Mouse (Mus musculus) midbrain, embryonic 13.5 days (tissue): Measurements from ENCODE around the gene Map1b. TPM values are rescaled to one million over a fixed set of nuclear protein-coding genes. Genes with fewer than 3 reads are reported as not detected.

ENCODE experiments used
- ATAC-seq: fragments of 200-750 bp; cut with Nextera tagmentation; 2 replicates; pipeline ENCODE4 v1.8.0; 2017; ENCODE audit warnings: mild to moderate bottlenecking, moderate TSS enrichment, moderate library complexity
- H3K27ac ChIP-seq: fragments of 300-500 bp; sonication (generic); 2 replicates; pipeline ENCODE4 v1.5.1; 2015; ENCODE audit warnings: inconsistent platforms, mild to moderate bottlenecking, moderate library complexity
- H3K27me3 ChIP-seq: fragments of 300-500 bp; sonication (generic); 2 replicates; pipeline ENCODE4 v1.6.1; 2015; ENCODE audit warnings: mild to moderate bottlenecking, inconsistent platforms
- H3K36me3 ChIP-seq: fragments of 300-500 bp; sonication (generic); 2 replicates; pipeline ENCODE4 v1.6.1; 2015; ENCODE audit warnings: mild to moderate bottlenecking, inconsistent platforms
- H3K4me1 ChIP-seq: fragments of 300-500 bp; sonication (generic); replicated peaks from 2 replicates; pipeline ENCODE4 v1.6.1; 2015; ENCODE audit warnings: inconsistent platforms
- H3K4me2 ChIP-seq: fragments of 300-500 bp; sonication (generic); replicated peaks from 2 replicates; pipeline ENCODE4 v1.6.1; 2015; ENCODE audit warnings: moderate library complexity, mild to moderate bottlenecking, inconsistent platforms
- H3K4me3 ChIP-seq: fragments of 300-500 bp; sonication (generic); replicated peaks from 2 replicates; pipeline ENCODE4 v1.5.1; 2015; ENCODE audit warnings: mild to moderate bottlenecking, inconsistent platforms
- H3K9ac ChIP-seq: fragments of 300-500 bp; sonication (generic); replicated peaks from 2 replicates; pipeline ENCODE4 v1.6.1; 2015; ENCODE audit warnings: mild to moderate bottlenecking, inconsistent platforms
- H3K9me3 ChIP-seq: fragments of 300-500 bp; sonication (generic); 2 replicates; pipeline ENCODE4 v1.6.1; 2016; ENCODE audit warnings: mild to moderate bottlenecking, inconsistent platforms
- WGBS: fragments of 180-500 bp; shearing (Covaris S2); methylation state at CpG from one replicate; pipeline ENCODE4 v1.1.7; 2015; 5-methylcytosine and 5-hydroxymethylcytosine counted together
- polyA plus RNA-seq: library from polyadenylated mRNA; unstranded; fragments of >200 nt; fragmentation: Nextera tagmentation; extraction: Ambion mirVana; gene quantifications from 2 replicates; pipeline ENCODE4 v1.2.1, GENCODE M21; 2015

Gene Map1b
- polyA plus RNA-seq, 1 experiment from 2014 or later = 2,051 TPM

- H3K27ac ChIP-seq = no peak overlapping the region
- ATAC-seq = no peak
- no peaks in the 10 kb centered on the region for H3K9me3 ChIP-seq
- H3K4me3 ChIP-seq = no peak overlapping the region
- H3K27me3 ChIP-seq = no peaks in the 10 kb centered on the region
- no peak overlapping the region for H3K4me2 ChIP-seq
- no peak overlapping the region for H3K9ac ChIP-seq
- peaks cover 15% of the 10 kb centered on the region for H3K4me1 ChIP-seq
- 0 out of 2 replicates have a peak, but pooled peaks cover 2% of the 10 kb centered on the region for H3K36me3 ChIP-seq
- 93% methylated on average over 5 of the region's 5 CpGs for WGBS
These were observed 1.5 kb upstream of the Map1b start for GRCm38 (mm10) chr13:99517836-99518235.

GRCm38 (mm10) chr13:99515736-99516447, 448 bp downstream of the Map1b start:
- no peaks in the 10 kb centered on the region for H3K27me3 ChIP-seq
- ATAC-seq = peak; percentile 29; the same call in 1 of the 2 replicates
- H3K4me3 ChIP-seq = peak overlapping the region; percentile 98
- H3K9me3 ChIP-seq = no peaks in the 10 kb centered on the region
- under 1% methylated on average over 44 of the region's 44 CpGs for WGBS
- peak overlapping the region; percentile 99 for H3K27ac ChIP-seq
- H3K36me3 ChIP-seq = 0 out of 2 replicates have a peak, but pooled peaks cover 2% of the 10 kb centered on the region
- H3K9ac ChIP-seq = peak overlapping the region; percentile 99
- peak overlapping the region; percentile 89 for H3K4me2 ChIP-seq
- peaks cover 34% of the 10 kb centered on the region for H3K4me1 ChIP-seq

DNA sequence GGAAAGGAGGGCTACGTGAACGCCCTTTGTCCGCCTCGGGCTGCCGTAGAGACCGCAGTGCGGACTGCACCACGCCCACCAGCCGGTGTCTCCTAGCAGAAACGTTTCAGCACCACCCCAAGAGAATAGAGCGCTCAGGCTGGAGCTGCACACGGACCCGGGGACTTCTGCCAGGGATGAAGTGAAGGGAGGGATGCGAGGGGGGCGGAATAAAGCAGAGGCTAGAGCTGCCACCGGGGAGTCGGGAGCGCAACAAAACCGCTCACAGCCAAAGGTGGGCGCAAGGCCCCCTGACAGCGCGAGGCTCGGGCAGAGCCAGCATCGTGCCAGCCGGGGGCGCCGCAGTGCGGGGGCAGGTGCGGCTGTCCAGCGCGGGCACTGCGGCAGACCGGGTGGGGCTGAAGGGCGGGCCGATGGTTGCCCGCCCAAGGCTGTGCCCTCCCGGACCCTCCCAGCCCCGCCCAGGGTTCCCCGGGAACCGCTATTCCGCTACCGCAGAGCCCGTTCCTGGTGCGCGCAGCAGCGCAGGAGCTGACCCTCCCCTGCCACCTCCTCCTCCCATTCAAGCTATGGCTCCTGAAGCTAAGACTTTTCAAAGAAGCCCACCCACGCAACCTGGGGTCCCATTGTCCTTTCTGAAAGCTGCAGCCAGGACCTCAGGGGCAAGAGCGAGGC, 1.3 kb downstream of the Map1b start:
- 0% methylated on average over 27 of the region's 48 CpGs for WGBS
- Histone ChIP-seq H3K4me3 (peak overlapping the region; percentile 98), H3K27ac (peak overlapping the region; percentile 99), H3K27me3 (no peaks in the 10 kb centered on the region), H3K9me3 (no peaks in the 10 kb centered on the region), H3K4me2 (peak overlapping the region; percentile 89), H3K9ac (peak overlapping the region; percentile 99), H3K4me1 (peaks cover 40% of the 10 kb centered on the region), H3K36me3 (0 out of 2 replicates have a peak, but pooled peaks cover under 1% of the 10 kb centered on the region)
- peak; percentile 79 for ATAC-seq

DNA sequence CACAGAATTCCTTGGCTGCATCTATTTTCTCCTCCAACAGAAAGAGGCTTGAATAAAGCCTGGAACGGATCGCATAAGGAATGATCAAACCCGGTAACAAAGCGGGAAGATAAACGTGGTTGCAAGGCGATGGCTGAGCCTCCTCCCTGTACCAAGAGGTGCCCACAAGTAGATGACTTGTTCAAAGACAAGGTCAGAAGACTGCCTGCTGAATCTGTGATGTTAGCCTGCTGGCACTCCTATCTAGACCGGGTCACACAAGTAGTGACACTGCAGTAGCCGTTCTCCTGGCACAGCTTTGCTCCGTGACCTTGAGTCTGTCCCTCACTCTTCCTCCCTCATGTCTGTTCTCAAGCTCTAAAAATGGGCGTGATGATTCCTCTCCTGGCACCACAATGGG, 2.4 kb downstream of the Map1b start:
- 3% methylated on average over 10 of the region's 10 CpGs for WGBS
- H3K4me2 ChIP-seq = peak overlapping the region; percentile 89
- peak overlapping the region; percentile 98 for H3K4me3 ChIP-seq
- no peaks in the 10 kb centered on the region for H3K27me3 ChIP-seq
- H3K27ac ChIP-seq = peak overlapping the region; percentile 99
- ATAC-seq = no peak
- peaks cover 2% of the 10 kb centered on the region; the same call in 1 of the 2 replicates for H3K36me3 ChIP-seq
- no peaks in the 10 kb centered on the region for H3K9me3 ChIP-seq
- H3K9ac ChIP-seq = peak overlapping the region; percentile 99
- peaks cover 49% of the 10 kb centered on the region for H3K4me1 ChIP-seq

DNA sequence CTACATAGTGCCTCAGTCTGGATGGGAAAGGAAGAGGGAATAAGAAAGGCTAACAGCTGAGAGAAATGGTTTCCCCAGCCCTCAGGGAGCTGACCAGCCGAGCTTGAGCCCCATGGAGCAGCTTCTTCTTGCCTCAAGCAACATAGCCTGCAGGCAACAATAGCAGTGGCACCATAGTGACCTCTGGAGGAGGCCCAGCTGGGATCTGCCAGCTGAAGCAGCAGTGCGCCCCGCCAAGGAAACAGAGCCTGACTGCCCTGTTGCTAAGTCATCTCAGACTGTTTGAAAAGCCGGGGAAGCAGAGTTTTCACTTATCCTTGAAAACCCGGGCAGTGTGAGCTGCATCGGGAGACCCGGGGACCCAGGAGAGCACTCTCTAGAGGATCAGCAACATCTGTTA, 3.2 kb downstream of the Map1b start:
- peaks cover 11% of the 10 kb centered on the region for H3K36me3 ChIP-seq
- H3K9ac ChIP-seq = peak overlapping the region; percentile 99
- H3K4me2 ChIP-seq = peak overlapping the region; percentile 89
- H3K27ac ChIP-seq = peak overlapping the region; percentile 99
- H3K27me3 ChIP-seq = no peaks in the 10 kb centered on the region
- peaks cover 56% of the 10 kb centered on the region for H3K4me1 ChIP-seq
- no peaks in the 10 kb centered on the region for H3K9me3 ChIP-seq
- peak overlapping the region; percentile 98 for H3K4me3 ChIP-seq
- WGBS = 0% methylated on average over 7 of the region's 7 CpGs
- ATAC-seq = no peak

- H3K27ac ChIP-seq = no peak overlapping the region
These were observed 6.4 kb downstream of the Map1b start for GRCm38 (mm10) chr13:99509896-99510295.

GRCm38 (mm10) chr13:99506580-99506962, 9.8 kb downstream of the Map1b start:
- Histone ChIP-seq H3K9me3 (no peaks in the 10 kb centered on the region), H3K4me3 (no peak overlapping the region), H3K27ac (no peak overlapping the region), H3K4me2 (no peak overlapping the region), H3K36me3 (peaks cover 61% of the 10 kb centered on the region), H3K4me1 (peaks cover 79% of the 10 kb centered on the region), H3K27me3 (no peaks in the 10 kb centered on the region), H3K9ac (no peak overlapping the region)
- ATAC-seq = no peak
- WGBS = 77% methylated on average over 2 of the region's 2 CpGs

More at GRCm38 (mm10) chr13:99509896-99510295, 6.4 kb downstream of the Map1b start:
- Histone ChIP-seq H3K9me3 (no peaks in the 10 kb centered on the region), H3K9ac (no peak overlapping the region), H3K27me3 (no peaks in the 10 kb centered on the region), H3K4me3 (no peak overlapping the region), H3K4me2 (peak overlapping the region; percentile 21), H3K4me1 (peaks cover 62% of the 10 kb centered on the region), H3K36me3 (peaks cover 43% of the 10 kb centered on the region)
- no peak for ATAC-seq
- WGBS = 26% methylated on average over 4 of the region's 4 CpGs

DNA sequence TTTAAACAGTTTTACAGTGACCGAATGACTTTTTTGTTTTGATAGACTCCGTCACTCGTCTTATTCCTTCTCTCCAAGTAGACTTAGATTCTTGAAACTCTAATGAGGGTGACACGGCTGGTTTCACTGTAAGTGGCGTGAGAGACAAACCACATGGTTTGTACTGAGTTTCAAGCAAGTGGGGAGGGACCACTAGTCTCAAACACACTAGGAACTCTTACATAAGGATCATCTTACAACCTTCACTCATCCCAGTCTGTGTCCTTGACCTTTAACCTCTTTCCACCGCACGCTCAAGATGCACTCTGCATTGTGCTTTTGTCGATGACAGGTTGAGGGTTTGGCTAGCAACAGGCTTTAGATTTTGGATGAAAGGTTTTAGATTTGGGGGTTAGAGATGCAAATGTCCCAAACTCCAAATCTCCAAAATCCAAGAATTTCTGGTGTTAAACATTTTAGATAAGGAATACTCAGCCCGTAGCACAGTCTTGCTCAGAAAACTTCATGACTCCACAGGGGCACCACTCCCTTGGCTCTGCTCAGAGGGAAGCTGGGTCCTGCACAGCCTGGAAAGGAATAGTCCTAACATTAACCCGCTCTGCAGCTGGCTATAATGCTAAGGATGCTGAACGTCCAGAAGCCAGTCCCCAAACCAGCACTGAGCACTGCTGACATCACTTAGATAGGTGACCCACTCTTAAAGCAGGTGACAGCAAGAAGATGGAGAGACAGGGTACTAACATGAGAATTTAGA, 10.3 kb downstream of the Map1b start:
- no peak for ATAC-seq
- Histone ChIP-seq H3K36me3 (peaks cover 61% of the 10 kb centered on the region), H3K27me3 (no peaks in the 10 kb centered on the region), H3K9ac (no peak overlapping the region), H3K4me3 (no peak overlapping the region), H3K27ac (no peak overlapping the region), H3K4me2 (no peak overlapping the region), H3K4me1 (peaks cover 79% of the 10 kb centered on the region), H3K9me3 (no peaks in the 10 kb centered on the region)
- WGBS = 80% methylated on average over 11 of the region's 11 CpGs

GRCm38 (mm10) chr13:99503370-99503979, 12.9 kb downstream of the Map1b start:
- Histone ChIP-seq H3K27me3 (no peaks in the 10 kb centered on the region), H3K9ac (peak overlapping the region; percentile 50; the same call in 1 of the 2 replicates), H3K27ac (peak overlapping the region; percentile 61; the same call in 1 of the 2 replicates), H3K9me3 (no peaks in the 10 kb centered on the region), H3K4me3 (no peak overlapping the region), H3K4me1 (peaks cover 78% of the 10 kb centered on the region), H3K36me3 (peaks cover 60% of the 10 kb centered on the region), H3K4me2 (no peak overlapping the region)
- no peak for ATAC-seq
- WGBS = 89% methylated on average over 14 of the region's 14 CpGs

DNA sequence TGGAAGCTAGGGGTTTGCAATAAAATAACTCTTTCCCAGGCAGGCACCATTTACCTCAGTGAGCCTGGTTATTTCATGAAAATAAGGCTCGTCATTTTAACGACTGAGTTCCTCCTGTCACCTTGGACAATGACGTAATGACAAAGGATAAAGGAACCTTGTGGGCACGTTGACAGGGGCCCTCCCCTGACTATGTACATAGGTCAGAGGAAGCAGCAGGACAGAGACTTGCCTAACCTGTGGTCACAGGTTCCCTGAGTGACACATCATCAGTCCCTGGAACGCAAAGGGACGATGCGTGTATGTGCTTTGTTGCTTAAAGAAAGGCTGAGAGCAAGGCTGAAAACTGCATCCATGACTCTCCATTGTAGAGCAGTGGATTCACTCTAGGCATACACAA, 13.4 kb downstream of the Map1b start:
- WGBS = 57% methylated on average over 7 of the region's 7 CpGs
- Histone ChIP-seq H3K27ac (peak overlapping the region; percentile 61), H3K36me3 (peaks cover 57% of the 10 kb centered on the region), H3K4me1 (peaks cover 78% of the 10 kb centered on the region), H3K4me2 (peak overlapping the region; percentile 32; the same call in 1 of the 2 replicates), H3K9ac (peak overlapping the region; percentile 50), H3K27me3 (no peaks in the 10 kb centered on the region), H3K4me3 (no peak overlapping the region), H3K9me3 (no peaks in the 10 kb centered on the region)
- ATAC-seq = no peak

GRCm38 (mm10) chr13:99502126-99502744, 14.1 kb downstream of the Map1b start:
- H3K4me3 ChIP-seq = no peak overlapping the region
- H3K4me1 ChIP-seq = peaks cover 84% of the 10 kb centered on the region
- 45% methylated on average over 13 of the region's 13 CpGs for WGBS
- peak; percentile 62; the same call in 1 of the 2 replicates for ATAC-seq
- peak overlapping the region; percentile 32 for H3K4me2 ChIP-seq
- H3K27me3 ChIP-seq = no peaks in the 10 kb centered on the region
- H3K9ac ChIP-seq = peak overlapping the region; percentile 50
- H3K36me3 ChIP-seq = peaks cover 50% of the 10 kb centered on the region
- H3K9me3 ChIP-seq = no peaks in the 10 kb centered on the region
- H3K27ac ChIP-seq = peak overlapping the region; percentile 61
